In genomic region chr1:186014166-186014565, GRCm38 (mm10) we compare ENCODE assay signal across 13 mouse cellular contexts.
"Had no signal": no experiment of that assay in that cellular context is flagged by ENCODE, and none has a peak within 500 bp of the region (broad histone marks: within the 10 kb centered on the region; RNA-seq: fewer than 3 reads in every experiment).

No protein-coding gene starts in this region.

- H3K36me3 ChIP-seq: limb, embryonic 13.5 days; liver, embryonic 12.5 days; midbrain, embryonic 10.5 days; neural tube, embryonic 12.5 days; stomach, embryonic 15.5 days had no signal

- H3K4me1 ChIP-seq: liver, embryonic 12.5 days; midbrain, embryonic 10.5 days; neural tube, embryonic 12.5 days; stomach, embryonic 15.5 days had no signal

- H3K9ac ChIP-seq: limb, embryonic 13.5 days; liver, embryonic 12.5 days; lung, embryonic 14.5 days; neural tube, embryonic 12.5 days; stomach, embryonic 15.5 days had no signal

- H3K27me3 ChIP-seq: limb, embryonic 13.5 days; liver, embryonic 12.5 days; neural tube, embryonic 12.5 days; stomach, embryonic 15.5 days had no signal

- H3K4me2 ChIP-seq: limb, embryonic 13.5 days; liver, embryonic 12.5 days; lung, embryonic 14.5 days; neural tube, embryonic 12.5 days; stomach, embryonic 15.5 days had no signal

- H3K27ac ChIP-seq: layer of hippocampus, adult 2 months; limb, embryonic 13.5 days; liver, embryonic 12.5 days; midbrain, embryonic 10.5 days; neural tube, embryonic 12.5 days; stomach, embryonic 15.5 days had no signal

- DNase-seq: kidney, adult 9 months; kidney, postnatal 10 days; lung, postnatal 4 days; thymus, adult 2 months; thymus, postnatal 36 days had no signal

- H3K4me3 ChIP-seq: layer of hippocampus, adult 2 months; limb, embryonic 13.5 days; liver, embryonic 12.5 days; midbrain, embryonic 10.5 days; myocyte; neural tube, embryonic 12.5 days; stomach, embryonic 15.5 days had no signal

- H3K9me3 ChIP-seq: limb, embryonic 13.5 days; liver, embryonic 12.5 days; midbrain, embryonic 10.5 days; neural tube, embryonic 12.5 days; stomach, embryonic 15.5 days had no signal

- ATAC-seq: liver, embryonic 12.5 days had no signal
